Mouse (Mus musculus): ENCODE data around the gene Fndc3a. TPM values are rescaled to one million over a fixed set of nuclear protein-coding genes. Genes with fewer than 3 reads are reported as not detected.

Gene Fndc3a
- polyA plus RNA-seq, 1 experiment from 2014 or later, result 40.0 TPM

- no peak overlapping the region for H3K4me3 ChIP-seq (replicated peaks)
- H3K4me2 ChIP-seq (replicated peaks), result no peak overlapping the region
- no peaks in the 10 kb centered on the region for H3K4me1 ChIP-seq
- WGBS, result 80% methylated on average over 4 of the region's 4 CpGs
- no peaks in the 10 kb centered on the region for H3K9me3 ChIP-seq (replicated peaks)
- 0 out of 2 replicates have a peak, but pooled peaks cover 3% of the 10 kb centered on the region for H3K27me3 ChIP-seq
- H3K36me3 ChIP-seq, result no peaks in the 10 kb centered on the region
- no peak overlapping the region for H3K27ac ChIP-seq (replicated peaks)
- no peak for ATAC-seq (ENCODE audit: insufficient number of reproducible peaks, low FRiP score, low TSS enrichment, low read depth)
- no peak overlapping the region for H3K9ac ChIP-seq
Measured at GRCm38 (mm10) chr14:72716175-72716574, 6.4 kb upstream of the Fndc3a start.

- no peak overlapping the region; the same call in 1 of the 2 replicates for H3K4me3 ChIP-seq (replicated peaks)
- no peaks in the 10 kb centered on the region for H3K36me3 ChIP-seq
- 24% methylated on average over 4 of the region's 4 CpGs for WGBS
- no peak overlapping the region for H3K27ac ChIP-seq (replicated peaks)
- H3K9ac ChIP-seq, result no peak overlapping the region
- no peak for ATAC-seq (ENCODE audit: insufficient number of reproducible peaks, low FRiP score, low TSS enrichment, low read depth)
- H3K4me2 ChIP-seq (replicated peaks), result peak overlapping the region; percentile 81; the same call in 1 of the 2 replicates
- H3K9me3 ChIP-seq (replicated peaks), result no peaks in the 10 kb centered on the region
- H3K27me3 ChIP-seq, result 0 out of 2 replicates have a peak, but pooled peaks cover 3% of the 10 kb centered on the region
- peaks cover 9% of the 10 kb centered on the region; the same call in 1 of the 2 replicates for H3K4me1 ChIP-seq
Measured at GRCm38 (mm10) chr14:72711130-72711529, 1.3 kb upstream of the Fndc3a start.

GRCm38 (mm10) chr14:72710341-72711027, 681 bp upstream of the Fndc3a start:
- no peak; the same call in 1 of the 2 replicates for ATAC-seq (ENCODE audit: insufficient number of reproducible peaks, low FRiP score, low TSS enrichment, low read depth)
- Histone ChIP-seq H3K27me3 (0 out of 2 replicates have a peak, but pooled peaks cover 3% of the 10 kb centered on the region), H3K36me3 (no peaks in the 10 kb centered on the region), H3K27ac (replicated peaks) (peak overlapping the region; percentile 79), H3K9me3 (replicated peaks) (no peaks in the 10 kb centered on the region), H3K4me2 (replicated peaks) (peak overlapping the region; percentile 81), H3K4me3 (replicated peaks) (peak overlapping the region; percentile 83), H3K4me1 (peaks cover 9% of the 10 kb centered on the region; the same call in 1 of the 2 replicates), H3K9ac (peak overlapping the region; percentile 69)
- 2% methylated on average over 38 of the region's 38 CpGs for WGBS

- peak overlapping the region; percentile 69 for H3K9ac ChIP-seq
- H3K4me2 ChIP-seq (replicated peaks), result peak overlapping the region; percentile 81
- peaks cover 9% of the 10 kb centered on the region; the same call in 1 of the 2 replicates for H3K4me1 ChIP-seq
- no peaks in the 10 kb centered on the region for H3K9me3 ChIP-seq (replicated peaks)
- no peaks in the 10 kb centered on the region for H3K36me3 ChIP-seq
- H3K27me3 ChIP-seq, result 0 out of 2 replicates have a peak, but pooled peaks cover 3% of the 10 kb centered on the region
- H3K27ac ChIP-seq (replicated peaks), result peak overlapping the region; percentile 79
- WGBS, result under 1% methylated on average over 62 of the region's 70 CpGs
- H3K4me3 ChIP-seq (replicated peaks), result peak overlapping the region; percentile 83
- peak; percentile 77 for ATAC-seq (ENCODE audit: insufficient number of reproducible peaks, low FRiP score, low TSS enrichment, low read depth)
Measured at GRCm38 (mm10) chr14:72709091-72709709, 603 bp downstream of the Fndc3a start.

- Histone ChIP-seq H3K9me3 (replicated peaks) (no peaks in the 10 kb centered on the region), H3K4me3 (replicated peaks) (peak overlapping the region; percentile 83), H3K36me3 (no peaks in the 10 kb centered on the region), H3K4me2 (replicated peaks) (peak overlapping the region; percentile 81), H3K9ac (no peak overlapping the region), H3K27me3 (0 out of 2 replicates have a peak, but pooled peaks cover 3% of the 10 kb centered on the region), H3K27ac (replicated peaks) (no peak overlapping the region), H3K4me1 (peaks cover 9% of the 10 kb centered on the region; the same call in 1 of the 2 replicates)
- WGBS, result 27% methylated on average over 11 of the region's 11 CpGs
- ATAC-seq (ENCODE audit: insufficient number of reproducible peaks, low FRiP score, low TSS enrichment, low read depth), result no peak
Measured at GRCm38 (mm10) chr14:72708581-72708991, 1.2 kb downstream of the Fndc3a start.

GRCm38 (mm10) chr14:72700056-72700455, 9.7 kb downstream of the Fndc3a start:
- 78% methylated on average over 5 of the region's 5 CpGs for WGBS
- Histone ChIP-seq H3K4me2 (replicated peaks) (no peak overlapping the region), H3K9me3 (replicated peaks) (no peaks in the 10 kb centered on the region)

GRCm38 (mm10) chr14:72691406-72691805, 18.4 kb downstream of the Fndc3a start:
- Histone ChIP-seq H3K9ac (no peak overlapping the region), H3K36me3 (no peaks in the 10 kb centered on the region), H3K4me2 (replicated peaks) (no peak overlapping the region), H3K9me3 (replicated peaks) (no peaks in the 10 kb centered on the region), H3K4me3 (replicated peaks) (no peak overlapping the region), H3K27me3 (no peaks in the 10 kb centered on the region), H3K4me1 (no peaks in the 10 kb centered on the region), H3K27ac (replicated peaks) (no peak overlapping the region)
- 77% methylated on average over 1 of the region's 1 CpGs for WGBS
- no peak for ATAC-seq (ENCODE audit: insufficient number of reproducible peaks, low FRiP score, low TSS enrichment, low read depth)

More at GRCm38 (mm10) chr14:72700056-72700455, 9.7 kb downstream of the Fndc3a start:
- no peak for ATAC-seq (ENCODE audit: insufficient number of reproducible peaks, low FRiP score, low TSS enrichment, low read depth)
- no peak overlapping the region for H3K9ac ChIP-seq
- H3K4me1 ChIP-seq, result no peaks in the 10 kb centered on the region
- no peak overlapping the region for H3K4me3 ChIP-seq (replicated peaks)
- H3K36me3 ChIP-seq, result no peaks in the 10 kb centered on the region
- no peaks in the 10 kb centered on the region for H3K27me3 ChIP-seq
- no peak overlapping the region for H3K27ac ChIP-seq (replicated peaks)

GRCm38 (mm10) chr14:72689525-72689924, 20.3 kb downstream of the Fndc3a start:
- no peak overlapping the region for H3K4me2 ChIP-seq (replicated peaks)
- no peaks in the 10 kb centered on the region for H3K4me1 ChIP-seq
- no peak for ATAC-seq (ENCODE audit: insufficient number of reproducible peaks, low FRiP score, low TSS enrichment, low read depth)
- no peak overlapping the region for H3K27ac ChIP-seq (replicated peaks)
- no peak overlapping the region for H3K4me3 ChIP-seq (replicated peaks)
- no peaks in the 10 kb centered on the region for H3K36me3 ChIP-seq
- H3K9me3 ChIP-seq (replicated peaks), result no peaks in the 10 kb centered on the region
- H3K9ac ChIP-seq, result no peak overlapping the region
- no peaks in the 10 kb centered on the region for H3K27me3 ChIP-seq

- no peaks in the 10 kb centered on the region for H3K9me3 ChIP-seq (replicated peaks)
- H3K4me3 ChIP-seq (replicated peaks), result no peak overlapping the region
- no peak overlapping the region for H3K9ac ChIP-seq
- no peaks in the 10 kb centered on the region for H3K36me3 ChIP-seq
- H3K4me2 ChIP-seq (replicated peaks), result no peak overlapping the region
- 81% methylated on average over 4 of the region's 4 CpGs for WGBS
- ATAC-seq (ENCODE audit: insufficient number of reproducible peaks, low FRiP score, low TSS enrichment, low read depth), result no peak
- no peaks in the 10 kb centered on the region for H3K27me3 ChIP-seq
- H3K4me1 ChIP-seq, result no peaks in the 10 kb centered on the region
- no peak overlapping the region for H3K27ac ChIP-seq (replicated peaks)
Measured at GRCm38 (mm10) chr14:72684857-72685370, 24.9 kb downstream of the Fndc3a start.

GRCm38 (mm10) chr14:72677247-72677646, 32.6 kb downstream of the Fndc3a start:
- no peak overlapping the region for H3K9ac ChIP-seq
- no peaks in the 10 kb centered on the region for H3K4me1 ChIP-seq
- 80% methylated on average over 3 of the region's 3 CpGs for WGBS
- no peak overlapping the region for H3K4me3 ChIP-seq (replicated peaks)
- no peaks in the 10 kb centered on the region for H3K36me3 ChIP-seq
- H3K4me2 ChIP-seq (replicated peaks), result no peak overlapping the region
- no peak for ATAC-seq (ENCODE audit: insufficient number of reproducible peaks, low FRiP score, low TSS enrichment, low read depth)
- no peaks in the 10 kb centered on the region for H3K9me3 ChIP-seq (replicated peaks)
- no peaks in the 10 kb centered on the region for H3K27me3 ChIP-seq
- H3K27ac ChIP-seq (replicated peaks), result no peak overlapping the region

GRCm38 (mm10) chr14:72671911-72672310, 37.9 kb downstream of the Fndc3a start:
- Histone ChIP-seq H3K4me1 (no peaks in the 10 kb centered on the region), H3K27ac (replicated peaks) (no peak overlapping the region), H3K4me3 (replicated peaks) (no peak overlapping the region), H3K4me2 (replicated peaks) (no peak overlapping the region), H3K9me3 (replicated peaks) (no peaks in the 10 kb centered on the region), H3K36me3 (no peaks in the 10 kb centered on the region), H3K27me3 (no peaks in the 10 kb centered on the region), H3K9ac (no peak overlapping the region)
- 89% methylated on average over 3 of the region's 3 CpGs for WGBS
- ATAC-seq (ENCODE audit: insufficient number of reproducible peaks, low FRiP score, low TSS enrichment, low read depth), result no peak

Measured in embryonic facial prominence, embryonic 15.5 days (tissue).